Mouse (Mus musculus): ENCODE results near the gene 3110070M22Rik. TPM values are rescaled to one million over a fixed set of nuclear protein-coding genes. Genes with fewer than 3 reads are reported as not detected.

Gene 3110070M22Rik
- polyA plus RNA-seq, 1 experiment from 2014 or later, result 1.4 TPM

- H3K36me3 ChIP-seq (ENCODE audit: control insufficient read depth, insufficient read depth, low read length), result peaks cover 10% of the 10 kb centered on the region
- no peak overlapping the region for H3K4me2 ChIP-seq (ENCODE audit: low read length)
- 94% methylated on average over 7 of the region's 7 CpGs for WGBS
- no peak overlapping the region for H3K27ac ChIP-seq (ENCODE audit: low read depth, low read length)
- H3K9ac ChIP-seq (ENCODE audit: low read depth, low read length), result no peak overlapping the region
- H3K9me3 ChIP-seq (ENCODE audit: control insufficient read depth, low read length), result no peaks in the 10 kb centered on the region
- no peaks in the 10 kb centered on the region for H3K27me3 ChIP-seq (replicated peaks; ENCODE audit: control insufficient read depth, insufficient read depth, low read length)
- no peaks in the 10 kb centered on the region for H3K4me1 ChIP-seq (ENCODE audit: control insufficient read depth, insufficient read depth, low read depth, low read length)
- no peak overlapping the region for H3K4me3 ChIP-seq (ENCODE audit: low read length)
- ATAC-seq, result no peak
Measured at GRCm38 (mm10) chr13:119456342-119456741, 31.8 kb downstream of the 3110070M22Rik start.

- no peaks in the 10 kb centered on the region for H3K27me3 ChIP-seq (replicated peaks; ENCODE audit: control insufficient read depth, insufficient read depth, low read length)
- H3K4me1 ChIP-seq (ENCODE audit: control insufficient read depth, insufficient read depth, low read depth, low read length), result no peaks in the 10 kb centered on the region
- H3K27ac ChIP-seq (ENCODE audit: low read depth, low read length), result no peak overlapping the region
- peaks cover 21% of the 10 kb centered on the region for H3K36me3 ChIP-seq (ENCODE audit: control insufficient read depth, insufficient read depth, low read length)
- no peak overlapping the region for H3K4me3 ChIP-seq (ENCODE audit: low read length)
- no peak for ATAC-seq
- H3K9me3 ChIP-seq (ENCODE audit: control insufficient read depth, low read length), result no peaks in the 10 kb centered on the region
- no peak overlapping the region for H3K4me2 ChIP-seq (ENCODE audit: low read length)
- H3K9ac ChIP-seq (ENCODE audit: low read depth, low read length), result no peak overlapping the region
Measured at GRCm38 (mm10) chr13:119455082-119455481, 33.1 kb downstream of the 3110070M22Rik start.

DNA sequence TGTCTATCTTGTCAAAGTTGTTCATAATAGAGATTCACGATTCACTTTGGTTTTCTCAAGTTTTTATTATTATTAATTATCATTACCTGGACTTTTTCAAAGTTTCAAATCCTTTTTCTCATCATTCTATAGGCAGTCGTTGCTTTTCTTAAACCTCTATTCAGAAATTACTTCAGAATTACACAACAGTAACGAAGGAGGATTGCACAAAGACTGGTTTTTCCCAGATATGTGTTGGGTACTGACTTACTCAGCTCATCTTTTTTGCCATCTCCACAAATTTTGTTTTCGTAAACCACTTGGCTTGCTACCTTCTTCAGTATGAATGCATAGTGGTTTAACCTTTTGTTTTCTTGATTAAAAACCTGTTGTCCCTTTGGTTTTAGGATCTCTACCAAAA, 34.6 kb downstream of the 3110070M22Rik start:
- peaks cover 21% of the 10 kb centered on the region for H3K36me3 ChIP-seq (ENCODE audit: control insufficient read depth, insufficient read depth, low read length)

DNA sequence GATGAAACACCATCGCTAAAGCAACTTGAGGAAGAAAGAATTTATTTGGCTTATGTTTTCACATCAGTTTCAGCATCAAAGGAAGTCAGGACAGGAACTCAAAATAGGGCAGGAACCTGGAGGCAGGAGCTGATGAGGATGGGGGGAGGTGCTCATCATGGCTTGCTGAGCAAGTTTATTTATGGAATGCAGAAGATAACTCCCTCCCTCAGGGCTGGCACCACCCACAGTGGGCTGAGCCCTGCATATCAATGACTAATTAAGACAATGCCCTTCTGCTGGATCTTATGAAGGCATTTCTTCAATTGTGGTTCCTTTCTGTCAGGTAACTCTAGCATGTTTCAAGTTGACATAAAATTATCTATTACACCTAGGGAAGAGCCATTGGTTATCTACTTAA, 45.9 kb downstream of the 3110070M22Rik start:
- no peaks in the 10 kb centered on the region for H3K9me3 ChIP-seq (ENCODE audit: control insufficient read depth, low read length)
- H3K27ac ChIP-seq (ENCODE audit: low read depth, low read length), result no peak overlapping the region
- no peak overlapping the region for H3K4me3 ChIP-seq (ENCODE audit: low read length)
- no peak overlapping the region for H3K4me2 ChIP-seq (ENCODE audit: low read length)
- WGBS, result 84% methylated on average over 1 of the region's 1 CpGs
- ATAC-seq, result no peak
- H3K9ac ChIP-seq (ENCODE audit: low read depth, low read length), result no peak overlapping the region
- H3K36me3 ChIP-seq (ENCODE audit: control insufficient read depth, insufficient read depth, low read length), result peaks cover 35% of the 10 kb centered on the region
- no peaks in the 10 kb centered on the region for H3K4me1 ChIP-seq (ENCODE audit: control insufficient read depth, insufficient read depth, low read depth, low read length)
- H3K27me3 ChIP-seq (replicated peaks; ENCODE audit: control insufficient read depth, insufficient read depth, low read length), result no peaks in the 10 kb centered on the region

More for the DNA sequence above, 34.6 kb downstream of the 3110070M22Rik start:
- Histone ChIP-seq H3K4me3 (ENCODE audit: low read length) (no peak overlapping the region), H3K27ac (ENCODE audit: low read depth, low read length) (no peak overlapping the region), H3K4me2 (ENCODE audit: low read length) (no peak overlapping the region), H3K27me3 (replicated peaks; ENCODE audit: control insufficient read depth, insufficient read depth, low read length) (no peaks in the 10 kb centered on the region), H3K4me1 (ENCODE audit: control insufficient read depth, insufficient read depth, low read depth, low read length) (no peaks in the 10 kb centered on the region), H3K9me3 (ENCODE audit: control insufficient read depth, low read length) (no peaks in the 10 kb centered on the region), H3K9ac (ENCODE audit: low read depth, low read length) (no peak overlapping the region)
- no peak for ATAC-seq
- WGBS, result 94% methylated on average over 4 of the region's 4 CpGs

Other genes with a start within 250 kb of the 3110070M22Rik start
- gene Paip1, start 59.8 kb downstream of the 3110070M22Rik start, polyA plus RNA-seq (2015; fragmentation: Nextera tagmentation; extraction: Ambion mirVana), result 127 and 130 TPM in 2 replicates
- gene 4833420G17Rik, start 25.6 kb downstream of the 3110070M22Rik start, polyA plus RNA-seq (2015; fragmentation: Nextera tagmentation; extraction: Ambion mirVana), result 65.9 and 75.3 TPM in 2 replicates
- gene Tmem267, start 344 bp downstream of the 3110070M22Rik start, polyA plus RNA-seq (2015; fragmentation: Nextera tagmentation; extraction: Ambion mirVana), result 3.1 and 4.0 TPM in 2 replicates
- 0.26 and 0.46 TPM in 2 replicates for gene Ccl28, start 135.4 kb upstream of the 3110070M22Rik start, polyA plus RNA-seq (2015; fragmentation: Nextera tagmentation; extraction: Ambion mirVana)
- 567 and 577 TPM in 2 replicates for gene Hmgcs1, start 202.0 kb upstream of the 3110070M22Rik start, polyA plus RNA-seq (2015; fragmentation: Nextera tagmentation; extraction: Ambion mirVana)

Data from hindbrain, embryonic 16.5 days (tissue).